Mouse (Mus musculus) heart, embryonic 15.5 days (tissue): ENCODE results near the gene Olfr1082. TPM values are rescaled to one million over a fixed set of nuclear protein-coding genes. Genes with fewer than 3 reads are reported as not detected.
"Not testable (repeated sequence)": the region's sequence is repeated elsewhere in the genome, so short reads cannot be mapped to it uniquely, and the experiment has no call there.

ENCODE experiments used
- ATAC-seq: fragments of 200-750 bp; cut with Nextera tagmentation; replicated peaks from 2 replicates; pipeline ENCODE4 v1.8.0; 2017; ENCODE audit warnings: low read depth, moderate TSS enrichment; ENCODE audit not compliant: insufficient number of reproducible peaks, insufficient read depth, low FRiP score
- H3K27ac ChIP-seq: fragments of 300-500 bp; sonication (generic); 2 replicates; pipeline ENCODE4 v1.5.1; 2015; ENCODE audit warnings: mild to moderate bottlenecking, inconsistent platforms
- H3K27me3 ChIP-seq: fragments of 300-500 bp; sonication (generic); 2 replicates; pipeline ENCODE4 v1.6.1; 2015; ENCODE audit warnings: inconsistent platforms
- H3K36me3 ChIP-seq: fragments of 300-500 bp; sonication (generic); 2 replicates; pipeline ENCODE4 v1.6.1; 2015; ENCODE audit warnings: mild to moderate bottlenecking, inconsistent platforms
- H3K4me1 ChIP-seq: fragments of 300-500 bp; sonication (generic); replicated peaks from 2 replicates; pipeline ENCODE4 v1.6.1; 2015; ENCODE audit warnings: inconsistent platforms
- H3K4me2 ChIP-seq: fragments of 300-500 bp; sonication (generic); 2 replicates; pipeline ENCODE4 v1.6.1; 2015; ENCODE audit warnings: inconsistent platforms, mild to moderate bottlenecking, moderate library complexity
- H3K4me3 ChIP-seq: fragments of 300-500 bp; sonication (generic); 2 replicates; pipeline ENCODE4 v1.5.1; 2015; ENCODE audit warnings: mild to moderate bottlenecking, inconsistent platforms
- H3K9ac ChIP-seq: fragments of 300-500 bp; sonication (generic); 2 replicates; pipeline ENCODE4 v1.6.1; 2015; ENCODE audit warnings: mild to moderate bottlenecking, inconsistent platforms
- H3K9me3 ChIP-seq: fragments of 300-500 bp; sonication (generic); replicated peaks from 2 replicates; pipeline ENCODE4 v1.6.1; 2016; ENCODE audit warnings: inconsistent platforms
- WGBS: fragments of 180-500 bp; shearing (Covaris S2); methylation state at CpG from one replicate; pipeline ENCODE4 v1.1.7; 2015; ENCODE audit warnings: mixed read lengths; 5-methylcytosine and 5-hydroxymethylcytosine counted together
- polyA plus RNA-seq: library from polyadenylated mRNA; unstranded; fragments of >200 nt; fragmentation: Nextera tagmentation; extraction: Ambion mirVana; gene quantifications from 2 replicates; pipeline ENCODE4 v1.2.1, GENCODE M21; 2015

Gene Olfr1082
- polyA plus RNA-seq = not detected in 2 replicates

- H3K36me3 ChIP-seq, H3K27me3 ChIP-seq, H3K9me3 ChIP-seq, H3K27ac ChIP-seq, H3K4me2 ChIP-seq, H3K9ac ChIP-seq, H3K4me3 ChIP-seq, ATAC-seq, H3K4me1 ChIP-seq: not testable (repeated sequence)
- WGBS = 29% methylated on average over 1 of the region's 1 CpGs
These were observed at the start of gene Olfr1082 for GRCm38 (mm10) chr2:86598866-86599265. Gene Olfr1082, minus strand, starts transcription at chr2:86598966.

GRCm38 (mm10) chr2:86639625-86640024 lies 40.9 kb upstream of the Olfr1082 start, which contains the start of gene Olfr1084:
Gene Olfr1084, minus strand, starts transcription at chr2:86639725.
- ATAC-seq = not testable (repeated sequence)

GRCm38 (mm10) chr2:86558135-86558534 lies 40.6 kb downstream of the Olfr1082 start, which contains the start of gene Olfr1080:
Gene Olfr1080, minus strand, starts transcription at chr2:86558235.
- not testable (repeated sequence) for H3K27ac ChIP-seq, H3K4me3 ChIP-seq, H3K9me3 ChIP-seq, H3K4me2 ChIP-seq, H3K4me1 ChIP-seq, H3K36me3 ChIP-seq, ATAC-seq, H3K9ac ChIP-seq, H3K27me3 ChIP-seq

More at GRCm38 (mm10) chr2:86639625-86640024, 40.9 kb upstream of the Olfr1082 start, which contains the start of gene Olfr1084:
- not testable (repeated sequence) for H3K4me1 ChIP-seq, H3K36me3 ChIP-seq, H3K4me2 ChIP-seq, H3K9me3 ChIP-seq, H3K9ac ChIP-seq, H3K27ac ChIP-seq, H3K4me3 ChIP-seq, H3K27me3 ChIP-seq
- 75% methylated on average over 1 of the region's 1 CpGs for WGBS

Other genes with a start within 250 kb of the Olfr1082 start
- gene Olfr1055, start 248.7 kb downstream of the Olfr1082 start, polyA plus RNA-seq = not detected in 2 replicates
- not detected in 2 replicates for gene Olfr1056, start 236.5 kb downstream of the Olfr1082 start, polyA plus RNA-seq
- gene Olfr1057, start 220.6 kb downstream of the Olfr1082 start, polyA plus RNA-seq = not detected in 2 replicates
- gene Olfr1058, start 210.4 kb downstream of the Olfr1082 start, polyA plus RNA-seq = not detected in 2 replicates
- gene Olfr1061, start 184.9 kb downstream of the Olfr1082 start, polyA plus RNA-seq = not detected in 2 replicates
- not detected in 2 replicates for gene Olfr1062, start 172.2 kb downstream of the Olfr1082 start, polyA plus RNA-seq
- gene Olfr1065, start 148.4 kb downstream of the Olfr1082 start, polyA plus RNA-seq = not detected in 2 replicates
- not detected in 2 replicates for gene Olfr1066, start 142.7 kb downstream of the Olfr1082 start, polyA plus RNA-seq
- not detected in 2 replicates for gene Olfr228, start 111.6 kb downstream of the Olfr1082 start, polyA plus RNA-seq
- not detected in 2 replicates for gene Olfr1076, start 90.5 kb downstream of the Olfr1082 start, polyA plus RNA-seq
- gene Olfr1079, start 56.5 kb downstream of the Olfr1082 start, polyA plus RNA-seq = not detected in 2 replicates
- gene Olfr1080, start 40.7 kb downstream of the Olfr1082 start, polyA plus RNA-seq = not detected in 2 replicates
- not detected in 2 replicates for gene Olfr1084, start 40.8 kb upstream of the Olfr1082 start, polyA plus RNA-seq
- gene Olfr1085, start 63.1 kb upstream of the Olfr1082 start, polyA plus RNA-seq = not detected in 2 replicates
- not detected in 2 replicates for gene Olfr1086, start 81.1 kb upstream of the Olfr1082 start, polyA plus RNA-seq
- gene Olfr1087, start 99.4 kb upstream of the Olfr1082 start, polyA plus RNA-seq = not detected in 2 replicates
- not detected in 2 replicates for gene Olfr1089, start 134.7 kb upstream of the Olfr1082 start, polyA plus RNA-seq
- not detected in 2 replicates for gene Olfr1090, start 160.0 kb upstream of the Olfr1082 start, polyA plus RNA-seq
- gene Olfr1093, start 183.5 kb upstream of the Olfr1082 start, polyA plus RNA-seq = not detected in 2 replicates
- gene Olfr141, start 211.1 kb upstream of the Olfr1082 start, polyA plus RNA-seq = not detected in 2 replicates
- gene Olfr1094, start 225.7 kb upstream of the Olfr1082 start, polyA plus RNA-seq = not detected in 2 replicates